In genomic region chr5:142549961-142550705, GRCm38 (mm10) we compare ENCODE assay signal across 8 mouse cellular contexts. TPM values are rescaled to one million over a fixed set of nuclear protein-coding genes. Genes with fewer than 3 reads are reported as not detected.
DNase-seq lines count a peak whose midpoint lies in the region; ATAC-seq and TF ChIP-seq lines count a peak whose summit lies in the region.

No protein-coding gene starts in this region.

- no peak overlapping the region for H3K27ac ChIP-seq in intestine, postnatal 0 days (ENCODE audit: low read depth, low read length)
- H3K27ac ChIP-seq in limb, embryonic 12.5 days: peak overlapping the region; percentile 60; the same call in 1 of the 2 replicates
- H3K27ac ChIP-seq in midbrain, embryonic 16.5 days (ENCODE audit: low read length): peak overlapping the region; percentile 75

- H3K36me3 ChIP-seq in intestine, postnatal 0 days (ENCODE audit: control insufficient read depth, insufficient read depth): no peaks in the 10 kb centered on the region
- no peaks in the 10 kb centered on the region for H3K36me3 ChIP-seq in limb, embryonic 12.5 days
- no peaks in the 10 kb centered on the region for H3K36me3 ChIP-seq in midbrain, embryonic 16.5 days (ENCODE audit: control insufficient read depth, insufficient read depth, low read length)

- no peaks in the 10 kb centered on the region for H3K9me3 ChIP-seq in intestine, postnatal 0 days (ENCODE audit: control insufficient read depth)
- H3K9me3 ChIP-seq in limb, embryonic 12.5 days: no peaks in the 10 kb centered on the region
- no peaks in the 10 kb centered on the region for H3K9me3 ChIP-seq in midbrain, embryonic 16.5 days (replicated peaks; ENCODE audit: control insufficient read depth, low read length, poor library complexity, severe bottlenecking)

- 0 out of 2 replicates have a peak, but pooled peaks cover 3% of the 10 kb centered on the region for H3K4me1 ChIP-seq in intestine, postnatal 0 days (replicated peaks; ENCODE audit: control insufficient read depth, insufficient read depth, low read length)
- peaks cover 24% of the 10 kb centered on the region for H3K4me1 ChIP-seq in limb, embryonic 12.5 days (replicated peaks)
- H3K4me1 ChIP-seq in midbrain, embryonic 16.5 days (ENCODE audit: control insufficient read depth, insufficient read depth, low read length): peaks cover 9% of the 10 kb centered on the region

- peak overlapping the region; percentile 37 for H3K9ac ChIP-seq in intestine, postnatal 0 days (ENCODE audit: low read depth, low read length)
- H3K9ac ChIP-seq in limb, embryonic 12.5 days (replicated peaks): peak overlapping the region; percentile 57
- peak overlapping the region; percentile 82 for H3K9ac ChIP-seq in midbrain, embryonic 16.5 days (ENCODE audit: low read depth, low read length)

- WGBS in intestine, postnatal 0 days: 4% methylated on average over 31 of the region's 31 CpGs
- WGBS in limb, embryonic 12.5 days: under 1% methylated on average over 31 of the region's 31 CpGs
- WGBS in midbrain, embryonic 16.5 days: under 1% methylated on average over 31 of the region's 31 CpGs

- peak; percentile 8; the same call in 1 of the 2 replicates for ATAC-seq in cerebellum, adult (ENCODE audit: insufficient number of reproducible peaks, low FRiP score, low TSS enrichment)
- ATAC-seq in intestine, postnatal 0 days: no peak
- peak; percentile 22; the same call in 1 of the 2 replicates for ATAC-seq in limb, embryonic 12.5 days (ENCODE audit: insufficient number of reproducible peaks, insufficient read depth, low FRiP score, low TSS enrichment, low read depth)
- peak; percentile 54 for ATAC-seq in midbrain, embryonic 16.5 days

- peaks cover 11% of the 10 kb centered on the region; the same call in 1 of the 2 replicates for H3K27me3 ChIP-seq in intestine, postnatal 0 days (replicated peaks; ENCODE audit: control insufficient read depth, insufficient read depth, low read length)
- peaks cover 12% of the 10 kb centered on the region for H3K27me3 ChIP-seq in limb, embryonic 12.5 days
- H3K27me3 ChIP-seq in midbrain, embryonic 16.5 days (ENCODE audit: control insufficient read depth, insufficient read depth, low read depth, low read length): no peaks in the 10 kb centered on the region

- DNase-seq in cerebellum, adult 9-10 months: no peak
- DNase-seq in embryo, embryonic 9.5 days (ENCODE audit: extremely low spot score): peak; percentile 71
- DNase-seq in heart, adult 11 months: peak; percentile 95
- peak; percentile 68 for DNase-seq in testis, postnatal 10 days (ENCODE audit: low spot score)

- TF ChIP-seq CTCF in intestine, postnatal 0 days (IDR thresholded peaks at IDR 0.05; ENCODE audit: low read depth): no peak

- peak overlapping the region; percentile 54 for H3K4me3 ChIP-seq in intestine, postnatal 0 days (ENCODE audit: low read depth, low read length)
- peak overlapping the region; percentile 59 for H3K4me3 ChIP-seq in limb, embryonic 12.5 days (replicated peaks)
- peak overlapping the region; percentile 74 for H3K4me3 ChIP-seq in midbrain, embryonic 16.5 days (ENCODE audit: low read depth, low read length)

- peak overlapping the region; percentile 92 for H3K4me2 ChIP-seq in intestine, postnatal 0 days (replicated peaks; ENCODE audit: low read depth)
- H3K4me2 ChIP-seq in limb, embryonic 12.5 days: peak overlapping the region; percentile 99
- H3K4me2 ChIP-seq in midbrain, embryonic 16.5 days (ENCODE audit: low read length): peak overlapping the region; percentile 79

RNA-seq across cellular contexts. Expression of gene Radil, which starts 0.8 kb away (rescaled TPM):
- 0.55 and 0.58 TPM in 2 replicates for polyA plus RNA-seq in intestine, postnatal 0 days (2015; fragmentation: Nextera tagmentation; extraction: Ambion mirVana)
- polyA plus RNA-seq in limb, embryonic 12.5 days (2016; fragmentation: Nextera tagmentation; extraction: Ambion mirVana): 2.8 and 4.4 TPM in 2 replicates
- 24.0 and 26.2 TPM in 2 replicates for polyA plus RNA-seq in midbrain, embryonic 16.5 days (2015; fragmentation: Nextera tagmentation; extraction: Ambion mirVana)

RNA-seq across cellular contexts. Expression of gene Papolb, which starts 20.3 kb away (rescaled TPM):
- not detected in 2 replicates for polyA plus RNA-seq in intestine, postnatal 0 days (2015; fragmentation: Nextera tagmentation; extraction: Ambion mirVana)
- polyA plus RNA-seq in limb, embryonic 12.5 days (2016; fragmentation: Nextera tagmentation; extraction: Ambion mirVana): 0.13 and 0.27 TPM in 2 replicates
- 0.14 and 0.20 TPM in 2 replicates for polyA plus RNA-seq in midbrain, embryonic 16.5 days (2015; fragmentation: Nextera tagmentation; extraction: Ambion mirVana)

RNA-seq across cellular contexts. Expression of gene Mmd2, which starts 58.5 kb away (rescaled TPM):
- polyA plus RNA-seq in intestine, postnatal 0 days (2015; fragmentation: Nextera tagmentation; extraction: Ambion mirVana): 0.52 and 0.63 TPM in 2 replicates
- 1.2 and 1.3 TPM in 2 replicates for polyA plus RNA-seq in limb, embryonic 12.5 days (2016; fragmentation: Nextera tagmentation; extraction: Ambion mirVana)
- 52.2 and 74.2 TPM in 2 replicates for polyA plus RNA-seq in midbrain, embryonic 16.5 days (2015; fragmentation: Nextera tagmentation; extraction: Ambion mirVana)

Comparison
In these comparisons a context has a peak if more than half of its experiments do, and no peak if none do; other contexts are left out.
1. RNA of gene Mmd2, which starts 58.5 kb away (polyA plus RNA-seq): 52.2 to 74.2 TPM in midbrain, embryonic 16.5 days; 1.2 to 1.3 TPM in limb, embryonic 12.5 days and 0.52 to 0.63 TPM in intestine, postnatal 0 days; every median in the first group is over 10 times any median in the second.
2. Peak in every context shown above with its lines, with median percentiles within 50 percentile points of each other: H3K4me2 ChIP-seq, H3K4me3 ChIP-seq and H3K9ac ChIP-seq.